Mouse (Mus musculus) CH12.LX (cell line): ENCODE results near the gene Stard13.

Experiments used
- MYC ChIP-seq: IDR thresholded peaks from 2 replicates; pipeline ENCODE4 v1.6.1; 2011; ENCODE audit warnings: low read depth, mild to moderate bottlenecking, improper control_type of control experiment, low read length
- NRF1 ChIP-seq: IDR thresholded peaks from 2 replicates; pipeline ENCODE4 v1.6.1; 2014; ENCODE audit warnings: low read depth, mild to moderate bottlenecking, inconsistent platforms, low read length, improper control_type of control experiment, moderate library complexity
- POLR2A ChIP-seq: IDR thresholded peaks from 2 replicates; pipeline ENCODE4 v1.6.1; 2011; ENCODE audit warnings: low read depth, mild to moderate bottlenecking, improper control_type of control experiment, low read length
- USF1 ChIP-seq: IDR thresholded peaks from 2 replicates; pipeline ENCODE4 v1.6.1; 2014; ENCODE audit warnings: low read depth, mild to moderate bottlenecking, inconsistent platforms, low read length, improper control_type of control experiment

- no peak for TF ChIP-seq MYC
- TF ChIP-seq NRF1, result no peak
- no peak for TF ChIP-seq USF1
- TF ChIP-seq POLR2A, result no peak
Observed at GRCm38 (mm10) chr5:151026069-151026468, 207.6 kb downstream of the Stard13 start.
